Mouse (Mus musculus) erythroblast, embryonic 14.5 days (primary cell): ENCODE measurements around the gene Arrb2.

Experiments
- GATA1 ChIP-seq: IDR thresholded peaks from 2 replicates; pipeline ENCODE4 v1.6.1; 2012; ENCODE audit warnings: low read length, inconsistent platforms, mixed read lengths
- TAL1 ChIP-seq: IDR thresholded peaks from 3 replicates; pipeline ENCODE4 v1.6.1; 2012; ENCODE audit warnings: low read length, inconsistent platforms, mixed read lengths

DNA sequence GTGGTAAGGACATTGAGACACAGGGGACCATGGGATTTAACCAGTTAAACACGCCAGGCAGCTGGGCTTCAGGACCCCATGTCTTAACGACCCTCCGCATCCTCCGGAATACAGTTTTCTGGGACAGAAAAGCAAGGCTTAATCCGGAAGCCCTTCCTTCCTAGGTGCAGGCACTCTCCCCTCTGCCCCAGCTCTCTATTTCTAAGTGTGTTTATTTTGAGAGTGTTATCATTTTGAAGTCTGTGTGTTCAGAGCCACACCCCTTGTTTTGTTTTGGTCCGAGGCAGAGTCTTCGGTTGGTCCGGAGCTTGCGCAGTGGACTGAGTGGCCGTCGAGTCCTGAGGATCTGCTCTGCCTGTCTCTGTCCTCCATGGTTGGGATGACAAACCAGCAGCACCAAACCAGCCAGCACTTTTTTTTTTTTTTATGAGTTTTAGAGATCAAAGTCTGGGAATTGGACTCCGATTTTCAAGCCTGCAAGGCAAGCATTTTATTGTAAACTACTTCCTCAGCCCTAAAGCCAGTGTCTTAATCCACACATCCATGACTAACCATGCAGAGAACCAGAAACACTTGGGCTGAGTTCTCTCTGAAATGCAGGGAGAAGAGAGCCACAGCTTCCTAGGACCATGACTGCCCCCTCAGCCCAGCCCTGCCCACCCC lies 42.6 kb downstream of the Arrb2 start:
- TF ChIP-seq GATA1, result no peak
- no peak for TF ChIP-seq TAL1
